Mouse (Mus musculus): Measurements from ENCODE around the gene Kcnk18. TPM values are rescaled to one million over a fixed set of nuclear protein-coding genes. Genes with fewer than 3 reads are reported as not detected.

Kcnk18 gene
- not detected in 2 replicates for polyA plus RNA-seq (2015; fragmentation: Nextera tagmentation; extraction: Ambion mirVana)

- Histone ChIP-seq H3K27me3 (ENCODE audit: control insufficient read depth, insufficient read depth, low read depth, low read length) (no peaks in the 10 kb centered on the region), H3K4me2 (ENCODE audit: low read depth, low read length) (no peak within 1 kb of the TSS), H3K4me1 (replicated peaks; ENCODE audit: control insufficient read depth, insufficient read depth, low read length) (no peaks in the 10 kb centered on the region), H3K9ac (ENCODE audit: low read length) (no peak within 1 kb of the TSS), H3K9me3 (ENCODE audit: control insufficient read depth, low read length) (no peaks in the 10 kb centered on the region), H3K4me3 (ENCODE audit: low read length) (no peak within 1 kb of the TSS), H3K36me3 (ENCODE audit: control insufficient read depth, insufficient read depth, low read length) (no peaks in the 10 kb centered on the region), H3K27ac (ENCODE audit: low read length) (no peak within 1 kb of the TSS)
- ATAC-seq (ENCODE audit: low read depth) = no peak
- 74% methylated on average over 8 of the region's 8 CpGs for WGBS
Observed at GRCm38 (mm10) chr19:59218991-59219390, at the start of gene Kcnk18. Gene Kcnk18 (plus strand): TSS chr19:59219214.

- no peak for ATAC-seq (ENCODE audit: low read depth)
- under 1% methylated on average over 54 of the region's 54 CpGs for WGBS
- peaks cover 18% of the 10 kb centered on the region for H3K4me1 ChIP-seq (replicated peaks; ENCODE audit: control insufficient read depth, insufficient read depth, low read length)
- peak within 1 kb of the TSS; percentile 40 for H3K4me3 ChIP-seq (ENCODE audit: low read length)
- no peak within 1 kb of the TSS for H3K27ac ChIP-seq (ENCODE audit: low read length)
- peaks cover 92% of the 10 kb centered on the region for H3K27me3 ChIP-seq (ENCODE audit: control insufficient read depth, insufficient read depth, low read depth, low read length)
- no peak within 1 kb of the TSS for H3K9ac ChIP-seq (ENCODE audit: low read length)
- no peaks in the 10 kb centered on the region for H3K9me3 ChIP-seq (ENCODE audit: control insufficient read depth, low read length)
- H3K4me2 ChIP-seq (ENCODE audit: low read depth, low read length) = peak within 1 kb of the TSS; percentile 54
- no peaks in the 10 kb centered on the region for H3K36me3 ChIP-seq (ENCODE audit: control insufficient read depth, insufficient read depth, low read length)
Observed at GRCm38 (mm10) chr19:59169936-59170765, 48.9 kb upstream of the Kcnk18 start, which contains the start of gene Vax1. Gene Vax1 (minus strand): TSS chr19:59170056.

- Histone ChIP-seq H3K4me1 (replicated peaks; ENCODE audit: control insufficient read depth, insufficient read depth, low read length) (peaks cover 18% of the 10 kb centered on the region), H3K4me3 (ENCODE audit: low read length) (no peak overlapping the region)
- no peak for ATAC-seq (ENCODE audit: low read depth)
Observed at GRCm38 (mm10) chr19:59170766-59171095, 48.3 kb upstream of the Kcnk18 start.

GRCm38 (mm10) chr19:59171151-59171870 is 47.7 kb upstream of the Kcnk18 start:
- Histone ChIP-seq H3K4me3 (ENCODE audit: low read length) (no peak overlapping the region), H3K9ac (ENCODE audit: low read length) (no peak overlapping the region), H3K27ac (ENCODE audit: low read length) (no peak overlapping the region), H3K27me3 (ENCODE audit: control insufficient read depth, insufficient read depth, low read depth, low read length) (peaks cover 93% of the 10 kb centered on the region), H3K4me2 (ENCODE audit: low read depth, low read length) (no peak overlapping the region), H3K9me3 (ENCODE audit: control insufficient read depth, low read length) (no peaks in the 10 kb centered on the region), H3K36me3 (ENCODE audit: control insufficient read depth, insufficient read depth, low read length) (no peaks in the 10 kb centered on the region), H3K4me1 (replicated peaks; ENCODE audit: control insufficient read depth, insufficient read depth, low read length) (peaks cover 14% of the 10 kb centered on the region)
- WGBS = 1% methylated on average over 38 of the region's 38 CpGs
- no peak for ATAC-seq (ENCODE audit: low read depth)

More at GRCm38 (mm10) chr19:59170766-59171095, 48.3 kb upstream of the Kcnk18 start:
- H3K27ac ChIP-seq (ENCODE audit: low read length) = no peak overlapping the region
- no peaks in the 10 kb centered on the region for H3K9me3 ChIP-seq (ENCODE audit: control insufficient read depth, low read length)
- no peaks in the 10 kb centered on the region for H3K36me3 ChIP-seq (ENCODE audit: control insufficient read depth, insufficient read depth, low read length)
- peaks cover 94% of the 10 kb centered on the region for H3K27me3 ChIP-seq (ENCODE audit: control insufficient read depth, insufficient read depth, low read depth, low read length)
- WGBS = 0% methylated on average over 6 of the region's 6 CpGs
- H3K4me2 ChIP-seq (ENCODE audit: low read depth, low read length) = no peak overlapping the region
- H3K9ac ChIP-seq (ENCODE audit: low read length) = no peak overlapping the region

- no peaks in the 10 kb centered on the region for H3K36me3 ChIP-seq (ENCODE audit: control insufficient read depth, insufficient read depth, low read length)
- H3K9ac ChIP-seq (ENCODE audit: low read length) = no peak overlapping the region
- ATAC-seq (ENCODE audit: low read depth) = no peak
- peaks cover 90% of the 10 kb centered on the region for H3K27me3 ChIP-seq (ENCODE audit: control insufficient read depth, insufficient read depth, low read depth, low read length)
- WGBS = under 1% methylated on average over 19 of the region's 19 CpGs
- H3K9me3 ChIP-seq (ENCODE audit: control insufficient read depth, low read length) = no peaks in the 10 kb centered on the region
- no peak overlapping the region for H3K4me3 ChIP-seq (ENCODE audit: low read length)
- no peak overlapping the region for H3K4me2 ChIP-seq (ENCODE audit: low read depth, low read length)
- H3K4me1 ChIP-seq (replicated peaks; ENCODE audit: control insufficient read depth, insufficient read depth, low read length) = peaks cover 13% of the 10 kb centered on the region
- no peak overlapping the region for H3K27ac ChIP-seq (ENCODE audit: low read length)
Observed at GRCm38 (mm10) chr19:59171871-59172245, 47.2 kb upstream of the Kcnk18 start.

DNA sequence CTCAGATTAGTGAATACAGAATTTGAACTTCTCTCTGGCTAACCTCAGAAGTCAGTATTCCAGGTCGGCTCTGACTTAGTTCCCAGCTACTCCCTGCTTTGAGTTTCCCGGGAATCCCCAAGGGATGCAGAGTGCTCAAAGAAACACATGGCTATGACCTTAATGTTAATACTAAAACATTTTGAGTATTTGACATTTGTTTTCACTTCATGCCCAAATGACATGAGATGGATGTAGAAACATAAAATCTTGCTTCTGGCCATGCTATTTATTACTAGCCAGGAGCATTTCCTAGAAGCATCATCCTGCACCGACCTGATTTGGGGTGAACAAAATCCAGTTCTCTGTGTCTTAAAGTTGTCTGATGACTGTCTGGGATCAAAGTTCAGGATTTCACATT is 46.2 kb upstream of the Kcnk18 start:
- 5% methylated on average over 3 of the region's 3 CpGs for WGBS
- peaks cover 13% of the 10 kb centered on the region for H3K4me1 ChIP-seq (replicated peaks; ENCODE audit: control insufficient read depth, insufficient read depth, low read length)
- H3K4me3 ChIP-seq (ENCODE audit: low read length) = no peak overlapping the region
- H3K36me3 ChIP-seq (ENCODE audit: control insufficient read depth, insufficient read depth, low read length) = no peaks in the 10 kb centered on the region
- H3K4me2 ChIP-seq (ENCODE audit: low read depth, low read length) = no peak overlapping the region
- H3K27me3 ChIP-seq (ENCODE audit: control insufficient read depth, insufficient read depth, low read depth, low read length) = peaks cover 87% of the 10 kb centered on the region
- ATAC-seq (ENCODE audit: low read depth) = no peak
- no peak overlapping the region for H3K9ac ChIP-seq (ENCODE audit: low read length)
- no peak overlapping the region for H3K27ac ChIP-seq (ENCODE audit: low read length)
- H3K9me3 ChIP-seq (ENCODE audit: control insufficient read depth, low read length) = no peaks in the 10 kb centered on the region

GRCm38 (mm10) chr19:59173341-59174015 is 45.5 kb upstream of the Kcnk18 start:
- H3K36me3 ChIP-seq (ENCODE audit: control insufficient read depth, insufficient read depth, low read length) = no peaks in the 10 kb centered on the region
- H3K4me2 ChIP-seq (ENCODE audit: low read depth, low read length) = no peak overlapping the region
- no peak overlapping the region for H3K4me3 ChIP-seq (ENCODE audit: low read length)
- H3K4me1 ChIP-seq (replicated peaks; ENCODE audit: control insufficient read depth, insufficient read depth, low read length) = peaks cover 13% of the 10 kb centered on the region
- H3K27me3 ChIP-seq (ENCODE audit: control insufficient read depth, insufficient read depth, low read depth, low read length) = peaks cover 82% of the 10 kb centered on the region
- H3K27ac ChIP-seq (ENCODE audit: low read length) = no peak overlapping the region
- no peaks in the 10 kb centered on the region for H3K9me3 ChIP-seq (ENCODE audit: control insufficient read depth, low read length)
- ATAC-seq (ENCODE audit: low read depth) = no peak
- 14% methylated on average over 6 of the region's 6 CpGs for WGBS
- H3K9ac ChIP-seq (ENCODE audit: low read length) = no peak overlapping the region

GRCm38 (mm10) chr19:59184000-59184399 is 35.0 kb upstream of the Kcnk18 start:
- H3K36me3 ChIP-seq (ENCODE audit: control insufficient read depth, insufficient read depth, low read length) = no peaks in the 10 kb centered on the region
- peaks cover 29% of the 10 kb centered on the region for H3K27me3 ChIP-seq (ENCODE audit: control insufficient read depth, insufficient read depth, low read depth, low read length)
- no peak overlapping the region for H3K4me3 ChIP-seq (ENCODE audit: low read length)
- H3K4me2 ChIP-seq (ENCODE audit: low read depth, low read length) = no peak overlapping the region
- no peak overlapping the region for H3K9ac ChIP-seq (ENCODE audit: low read length)
- H3K9me3 ChIP-seq (ENCODE audit: control insufficient read depth, low read length) = no peaks in the 10 kb centered on the region
- WGBS = 22% methylated on average over 3 of the region's 3 CpGs
- no peak for ATAC-seq (ENCODE audit: low read depth)
- H3K4me1 ChIP-seq (replicated peaks; ENCODE audit: control insufficient read depth, insufficient read depth, low read length) = no peaks in the 10 kb centered on the region
- no peak overlapping the region for H3K27ac ChIP-seq (ENCODE audit: low read length)

DNA sequence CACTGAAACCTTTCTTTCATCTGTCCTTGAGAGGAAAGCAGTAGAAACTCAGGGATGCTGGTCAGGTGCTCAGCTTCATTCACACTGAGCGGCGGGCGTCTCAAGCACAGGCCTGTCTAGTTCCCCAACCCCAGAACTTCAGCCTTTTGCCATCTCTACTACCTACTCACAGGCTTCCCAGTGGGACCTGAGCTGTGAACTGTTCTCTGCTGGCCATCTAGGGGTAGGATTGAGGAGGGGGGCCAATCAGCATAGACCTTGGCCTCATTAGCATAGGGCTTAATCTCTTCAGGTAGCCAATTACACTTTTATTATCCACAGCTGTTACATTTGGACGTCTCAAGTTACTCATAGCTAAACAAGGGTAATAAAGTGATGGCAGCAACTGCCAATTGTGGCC is 30.0 kb upstream of the Kcnk18 start:
- Histone ChIP-seq H3K9me3 (ENCODE audit: control insufficient read depth, low read length) (no peaks in the 10 kb centered on the region), H3K27me3 (ENCODE audit: control insufficient read depth, insufficient read depth, low read depth, low read length) (peaks cover 66% of the 10 kb centered on the region), H3K9ac (ENCODE audit: low read length) (no peak overlapping the region), H3K27ac (ENCODE audit: low read length) (no peak overlapping the region), H3K36me3 (ENCODE audit: control insufficient read depth, insufficient read depth, low read length) (no peaks in the 10 kb centered on the region), H3K4me1 (replicated peaks; ENCODE audit: control insufficient read depth, insufficient read depth, low read length) (peaks cover 3% of the 10 kb centered on the region; the same call in 1 of the 2 replicates), H3K4me3 (ENCODE audit: low read length) (no peak overlapping the region), H3K4me2 (ENCODE audit: low read depth, low read length) (no peak overlapping the region)
- WGBS = 35% methylated on average over 4 of the region's 4 CpGs
- no peak for ATAC-seq (ENCODE audit: low read depth)
